Mouse (Mus musculus) E14TG2a.4 (cell line): Measurements from ENCODE around the gene Cwc25.

ENCODE experiments used
- H3K27me3 ChIP-seq: 2 replicates; pipeline ENCODE4 v1.6.1; 2014; ENCODE audit warnings: low read length, control low read depth; ENCODE audit not compliant: insufficient read depth
- H3K36me3 ChIP-seq: 2 replicates; pipeline ENCODE4 v1.6.1; 2014; ENCODE audit warnings: low read length, control low read depth; ENCODE audit not compliant: insufficient read depth
- H3K4me1 ChIP-seq: replicated peaks from 2 replicates; pipeline ENCODE4 v1.6.1; 2014; ENCODE audit warnings: low read depth, low read length, control low read depth
- H3K4me3 ChIP-seq: replicated peaks from 2 replicates; pipeline ENCODE4 v1.5.1; 2014; ENCODE audit warnings: mild to moderate bottlenecking, low read length
- H3K9me3 ChIP-seq: 2 replicates; pipeline ENCODE4 v1.6.1; 2014; ENCODE audit warnings: low read length, control low read depth
- CTCF ChIP-seq: conservative IDR thresholded peaks from 2 replicates; pipeline ENCODE4 v1.5.1; 2014; ENCODE audit warnings: low read length
- NANOG ChIP-seq: IDR thresholded peaks from 2 replicates; pipeline ENCODE4 v1.6.1; 2014; ENCODE audit warnings: borderline replicate concordance, low read length, mixed read lengths
- POU5F1 ChIP-seq: IDR thresholded peaks from 2 replicates; pipeline ENCODE4 v1.6.1; 2014; ENCODE audit warnings: low read length, borderline replicate concordance

Cwc25 gene

DNA sequence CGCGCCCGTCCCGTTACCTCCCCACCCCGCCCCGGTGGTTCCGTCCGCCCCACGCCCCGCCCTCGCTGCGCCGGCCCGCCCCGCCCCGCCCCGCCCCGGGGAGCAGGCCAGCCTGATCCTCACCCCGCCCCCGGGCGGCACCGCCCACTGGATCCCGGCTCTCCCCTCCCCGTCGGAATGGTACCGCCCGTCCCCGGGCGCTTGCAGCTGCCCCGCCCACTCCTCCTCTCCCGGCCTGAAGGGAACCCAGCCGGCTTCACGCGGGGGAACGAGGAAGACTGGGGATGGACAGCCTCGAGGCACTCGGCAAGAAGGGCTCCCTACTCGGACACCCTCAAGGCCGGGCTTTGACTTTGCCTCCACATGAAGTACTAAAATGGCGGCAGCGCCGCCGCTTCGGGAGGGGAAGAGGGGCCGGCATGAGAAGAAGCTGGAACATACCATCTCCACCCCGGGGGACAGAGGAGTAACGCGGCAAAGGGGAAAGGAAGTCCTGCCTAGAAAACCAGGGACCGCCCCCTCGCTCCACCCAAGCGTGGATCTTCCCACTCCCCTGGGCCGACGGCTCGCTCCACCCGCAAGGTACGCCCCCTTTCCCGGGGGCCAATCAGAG lies 21.5 kb downstream of the Cwc25 start:
- peaks cover 63% of the 10 kb centered on the region for H3K4me1 ChIP-seq
- peaks cover 49% of the 10 kb centered on the region for H3K36me3 ChIP-seq
- H3K9me3 ChIP-seq: no peaks in the 10 kb centered on the region
- TF ChIP-seq NANOG (no peak), POU5F1 (no peak), CTCF (no peak)
- peak overlapping the region; percentile 92 for H3K4me3 ChIP-seq
- no peaks in the 10 kb centered on the region for H3K27me3 ChIP-seq

- H3K9me3 ChIP-seq: no peaks in the 10 kb centered on the region
- peak within 1 kb of the TSS; percentile 92 for H3K4me3 ChIP-seq
- H3K4me1 ChIP-seq: peaks cover 69% of the 10 kb centered on the region
- no peak for TF ChIP-seq POU5F1
- TF ChIP-seq NANOG: no peak
- TF ChIP-seq CTCF: no peak
- H3K27me3 ChIP-seq: no peaks in the 10 kb centered on the region
- peaks cover 43% of the 10 kb centered on the region for H3K36me3 ChIP-seq
These were observed 22.2 kb downstream of the Cwc25 start, which contains the start of gene Pip4k2b for GRCm38 (mm10) chr11:97744063-97744717. TSS of gene Pip4k2b (minus strand) at chr11:97744704.

DNA sequence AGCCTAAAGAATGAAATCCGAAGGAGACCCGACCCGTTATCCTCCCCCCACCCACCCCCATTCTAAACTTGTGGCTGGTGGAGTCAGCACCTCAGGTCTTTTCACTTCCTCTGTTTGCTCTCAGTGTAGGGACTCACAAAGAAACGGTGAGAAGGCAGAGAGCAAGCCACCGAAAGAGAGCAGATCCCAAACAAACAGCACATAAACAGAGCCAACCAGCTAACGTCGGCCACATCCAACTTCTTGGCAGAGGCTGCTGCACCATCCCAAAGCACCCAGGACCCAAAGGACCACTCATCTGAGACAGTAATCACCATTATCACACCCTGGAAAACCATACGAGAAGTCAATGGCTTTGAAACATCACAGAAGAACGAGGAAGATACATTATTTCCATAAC lies 22.9 kb downstream of the Cwc25 start:
- H3K4me3 ChIP-seq: peak overlapping the region; percentile 92
- peaks cover 35% of the 10 kb centered on the region for H3K36me3 ChIP-seq
- no peaks in the 10 kb centered on the region for H3K9me3 ChIP-seq
- TF ChIP-seq POU5F1 (no peak), CTCF (no peak), NANOG (no peak)
- peaks cover 68% of the 10 kb centered on the region for H3K4me1 ChIP-seq
- no peaks in the 10 kb centered on the region for H3K27me3 ChIP-seq

DNA sequence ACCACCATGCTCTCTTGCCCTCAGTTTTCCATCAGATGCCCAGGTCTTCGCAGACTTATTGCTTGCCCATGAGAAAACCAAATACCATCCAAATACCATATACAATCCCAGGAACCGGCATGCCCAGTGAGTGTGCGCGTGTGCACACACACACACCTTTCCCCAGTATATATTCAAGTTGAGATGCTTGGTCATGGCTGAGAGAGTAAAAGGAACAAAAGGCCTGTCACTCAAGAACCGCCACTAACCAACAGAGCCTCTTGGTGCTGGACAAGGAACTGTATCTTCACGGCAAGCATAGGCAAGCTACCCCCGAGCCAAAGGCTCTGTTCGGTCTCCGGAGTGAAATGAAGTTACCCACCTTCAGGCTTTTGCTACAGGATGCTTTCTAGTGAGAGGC lies 23.8 kb downstream of the Cwc25 start:
- Histone ChIP-seq H3K27me3 (no peaks in the 10 kb centered on the region), H3K9me3 (no peaks in the 10 kb centered on the region), H3K4me1 (peaks cover 71% of the 10 kb centered on the region), H3K36me3 (peaks cover 27% of the 10 kb centered on the region), H3K4me3 (peak overlapping the region; percentile 92)
- TF ChIP-seq POU5F1: no peak
- TF ChIP-seq NANOG: no peak
- TF ChIP-seq CTCF: no peak

DNA sequence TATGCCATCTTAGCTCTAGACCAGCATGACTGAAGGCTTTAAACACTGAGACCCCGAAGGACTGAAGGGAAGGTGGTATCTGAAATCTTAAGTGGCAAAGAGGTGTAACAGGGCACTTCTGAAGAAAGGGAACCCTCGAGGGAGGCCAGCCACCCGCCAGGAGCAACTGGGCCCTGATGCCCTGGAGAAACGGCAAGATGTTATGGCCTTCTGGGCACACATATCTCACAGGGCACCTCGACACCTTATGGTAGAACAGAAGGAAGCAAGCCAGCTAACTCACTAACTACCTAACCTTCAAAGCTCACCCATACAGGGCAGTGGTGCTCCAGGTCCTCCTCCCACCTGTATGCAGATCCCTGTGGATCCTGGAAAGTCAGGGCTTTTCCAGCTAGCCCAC lies 24.2 kb downstream of the Cwc25 start:
- H3K36me3 ChIP-seq: peaks cover 22% of the 10 kb centered on the region
- H3K4me1 ChIP-seq: peaks cover 74% of the 10 kb centered on the region
- TF ChIP-seq NANOG (no peak), POU5F1 (no peak), CTCF (no peak)
- peak overlapping the region; percentile 92; the same call in 1 of the 2 replicates for H3K4me3 ChIP-seq
- no peaks in the 10 kb centered on the region for H3K9me3 ChIP-seq
- H3K27me3 ChIP-seq: no peaks in the 10 kb centered on the region

DNA sequence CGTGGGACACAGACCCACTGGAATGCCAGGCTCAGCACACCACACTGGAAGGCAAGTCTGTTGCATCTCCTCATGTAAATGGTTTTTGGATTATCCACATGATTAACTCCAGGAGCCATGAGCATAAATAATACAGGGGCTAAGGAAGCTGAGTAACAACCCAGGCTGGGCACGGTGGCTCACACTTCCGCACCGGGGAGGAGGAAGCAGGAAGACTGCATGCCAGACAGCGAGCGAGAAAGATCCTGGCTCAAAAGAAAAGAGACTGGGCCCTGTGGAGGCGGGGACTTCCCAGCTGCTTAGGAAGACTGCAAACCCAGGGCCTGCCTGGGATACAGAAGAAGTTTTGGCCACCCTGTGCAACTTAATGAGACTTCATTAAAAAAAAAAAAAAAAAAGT lies 26.2 kb downstream of the Cwc25 start:
- 0 out of 2 replicates have a peak overlapping the region, but pooled peaks have one; percentile 4 for H3K4me3 ChIP-seq
- H3K9me3 ChIP-seq: no peaks in the 10 kb centered on the region
- H3K27me3 ChIP-seq: no peaks in the 10 kb centered on the region
- peaks cover 67% of the 10 kb centered on the region for H3K4me1 ChIP-seq
- peaks cover 13% of the 10 kb centered on the region for H3K36me3 ChIP-seq
- no peak for TF ChIP-seq POU5F1
- no peak for TF ChIP-seq NANOG
- no peak for TF ChIP-seq CTCF

GRCm38 (mm10) chr11:97739155-97739554 lies 27.2 kb downstream of the Cwc25 start:
- no peaks in the 10 kb centered on the region for H3K9me3 ChIP-seq
- H3K4me3 ChIP-seq: no peak overlapping the region
- peaks cover 69% of the 10 kb centered on the region for H3K4me1 ChIP-seq
- H3K36me3 ChIP-seq: peaks cover 13% of the 10 kb centered on the region
- TF ChIP-seq CTCF: peak; percentile 88
- TF ChIP-seq NANOG: no peak
- H3K27me3 ChIP-seq: no peaks in the 10 kb centered on the region

DNA sequence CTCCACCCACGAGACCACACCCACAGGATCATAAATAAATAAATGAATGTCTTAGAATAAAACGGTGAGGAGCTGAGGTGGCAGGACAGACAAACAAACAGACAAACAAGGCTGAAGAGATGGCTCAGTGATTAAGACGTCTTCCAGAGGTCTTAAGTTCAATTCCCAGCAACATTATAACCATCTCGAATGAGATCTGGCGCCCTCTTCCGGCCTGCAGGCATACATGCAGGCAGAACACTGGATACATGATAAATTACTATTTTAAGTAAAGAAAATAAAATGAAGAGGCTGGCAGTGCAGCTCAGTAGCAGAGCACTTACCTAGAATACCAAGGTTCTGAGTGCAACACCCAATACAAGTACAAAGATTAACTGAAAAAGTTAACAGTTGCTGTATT lies 27.7 kb downstream of the Cwc25 start:
- TF ChIP-seq CTCF (peak; percentile 87), POU5F1 (no peak)
- Histone ChIP-seq H3K27me3 (no peaks in the 10 kb centered on the region), H3K4me3 (no peak overlapping the region), H3K9me3 (no peaks in the 10 kb centered on the region), H3K36me3 (peaks cover 13% of the 10 kb centered on the region), H3K4me1 (peaks cover 71% of the 10 kb centered on the region)

GRCm38 (mm10) chr11:97737600-97737999 lies 28.8 kb downstream of the Cwc25 start:
- Histone ChIP-seq H3K36me3 (peaks cover 12% of the 10 kb centered on the region), H3K27me3 (no peaks in the 10 kb centered on the region), H3K4me3 (no peak overlapping the region), H3K4me1 (peaks cover 70% of the 10 kb centered on the region), H3K9me3 (no peaks in the 10 kb centered on the region)
- TF ChIP-seq CTCF (no peak), POU5F1 (no peak), NANOG (no peak)
